Mouse (Mus musculus): Measurements from ENCODE around the gene Tex21.

GRCm38 (mm10) chr12:76209429-76209974 lies 37.0 kb downstream of the Tex21 start:
- no peak for TF ChIP-seq CTCF (IDR thresholded peaks at IDR 0.05; ENCODE audit: borderline replicate concordance, insufficient read depth, low read length)
- no peak for TF ChIP-seq POLR2A (IDR thresholded peaks at IDR 0.05; ENCODE audit: low read depth, low read length)
